Mouse (Mus musculus) embryonic facial prominence, embryonic 15.5 days (tissue): ENCODE data around the gene Prok2. TPM values are rescaled to one million over a fixed set of nuclear protein-coding genes. Genes with fewer than 3 reads are reported as not detected.

Source experiments
- ATAC-seq: fragments of 200-750 bp; cut with Nextera tagmentation; 2 replicates; pipeline ENCODE4 v1.8.0; 2017; ENCODE audit warnings: low read depth, moderate TSS enrichment; ENCODE audit not compliant: insufficient number of reproducible peaks, low FRiP score, low TSS enrichment
- H3K27ac ChIP-seq: fragments of 300-500 bp; sonication (generic); replicated peaks from 2 replicates; pipeline ENCODE4 v1.5.1; 2015; ENCODE audit warnings: mild to moderate bottlenecking, inconsistent platforms
- H3K27me3 ChIP-seq: fragments of 300-500 bp; sonication (generic); 2 replicates; pipeline ENCODE4 v1.6.1; 2015; ENCODE audit warnings: inconsistent platforms
- H3K36me3 ChIP-seq: fragments of 300-500 bp; sonication (generic); 2 replicates; pipeline ENCODE4 v1.6.1; 2015; ENCODE audit warnings: mild to moderate bottlenecking, inconsistent platforms
- H3K4me1 ChIP-seq: fragments of 300-500 bp; sonication (generic); 2 replicates; pipeline ENCODE4 v1.6.1; 2015; ENCODE audit warnings: inconsistent platforms
- H3K4me2 ChIP-seq: fragments of 300-500 bp; sonication (generic); replicated peaks from 2 replicates; pipeline ENCODE4 v1.6.1; 2015; ENCODE audit warnings: mild to moderate bottlenecking, inconsistent platforms
- H3K4me3 ChIP-seq: fragments of 300-500 bp; sonication (generic); replicated peaks from 2 replicates; pipeline ENCODE4 v1.5.1; 2015; ENCODE audit warnings: mild to moderate bottlenecking, inconsistent platforms
- H3K9ac ChIP-seq: fragments of 300-500 bp; sonication (generic); 2 replicates; pipeline ENCODE4 v1.6.1; 2015; ENCODE audit warnings: inconsistent platforms
- H3K9me3 ChIP-seq: fragments of 300-500 bp; sonication (generic); replicated peaks from 2 replicates; pipeline ENCODE4 v1.6.1; 2016; ENCODE audit warnings: inconsistent platforms
- WGBS: fragments of 180-500 bp; shearing (Covaris S2); methylation state at CpG from one replicate; pipeline ENCODE4 v1.1.7; 2015; 5-methylcytosine and 5-hydroxymethylcytosine counted together
- polyA plus RNA-seq: library from polyadenylated mRNA; unstranded; fragments of >200 nt; fragmentation: Nextera tagmentation; extraction: Ambion mirVana; gene quantifications from 2 replicates; pipeline ENCODE4 v1.2.1, GENCODE M21; 2015

The Prok2 gene
- 2.1 and 2.3 TPM in 2 replicates for polyA plus RNA-seq

DNA sequence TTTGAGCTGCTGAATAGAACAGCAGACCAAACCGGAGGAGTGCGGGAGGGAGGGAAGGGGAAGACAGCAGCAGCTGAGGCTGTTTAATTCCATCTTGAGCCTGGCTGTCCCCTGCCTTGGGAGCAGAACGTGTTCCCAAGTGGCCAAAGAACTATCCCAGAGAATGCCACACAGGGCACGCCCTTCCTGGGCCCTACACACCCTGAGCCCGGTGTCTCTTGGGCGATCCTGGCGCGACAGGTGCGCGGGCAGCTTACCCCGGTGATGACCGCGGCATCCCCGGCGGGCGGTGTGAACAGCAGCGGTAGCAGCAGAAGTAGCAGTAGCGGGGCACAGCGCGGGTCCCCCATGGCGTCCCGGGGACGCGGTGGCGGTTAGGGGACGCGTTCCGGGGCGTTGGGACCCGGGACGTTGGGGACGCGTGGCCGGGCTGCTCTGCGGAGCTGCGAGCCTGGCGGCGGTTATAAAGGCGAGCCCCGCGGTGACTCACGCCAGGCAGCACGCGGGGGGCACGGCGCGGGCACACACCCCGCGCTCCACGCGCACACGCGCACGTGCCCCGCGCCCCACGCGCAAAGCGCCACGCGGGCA is at the start of gene Prok2:
TSS of gene Prok2 (minus strand) at position 422 of the 591 bp plus-strand sequence.
- WGBS, result under 1% methylated on average over 61 of the region's 61 CpGs
- Histone ChIP-seq H3K4me2 (peak within 1 kb of the TSS; percentile 92), H3K27me3 (peaks cover 40% of the 10 kb centered on the region), H3K36me3 (no peaks in the 10 kb centered on the region), H3K9me3 (no peaks in the 10 kb centered on the region), H3K27ac (no peak within 1 kb of the TSS), H3K4me3 (peak within 1 kb of the TSS; percentile 48), H3K4me1 (peaks cover 24% of the 10 kb centered on the region), H3K9ac (peak within 1 kb of the TSS; percentile 47)
- ATAC-seq, result peak; percentile 47; the same call in 1 of the 2 replicates

DNA sequence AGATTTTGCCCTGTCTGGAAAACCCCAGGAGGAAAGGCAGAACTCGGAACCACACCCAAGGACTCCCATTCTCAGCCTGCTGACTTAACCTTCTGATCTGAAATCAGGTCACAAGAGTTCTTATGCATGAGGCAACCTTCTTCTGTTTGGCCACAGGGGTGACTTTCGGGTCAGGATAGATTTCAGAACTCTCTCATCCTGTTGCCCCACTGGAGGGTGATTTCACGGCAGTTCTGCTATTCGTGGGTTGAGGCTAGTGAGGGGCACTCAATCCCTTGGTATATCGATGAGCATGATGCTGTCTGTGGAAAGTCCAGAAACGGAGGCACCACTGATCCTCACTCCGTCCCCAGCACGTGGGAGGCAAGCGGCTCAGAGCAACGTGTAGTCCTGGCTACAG is 48.5 kb upstream of the Prok2 start:
- H3K36me3 ChIP-seq, result no peaks in the 10 kb centered on the region
- 75% methylated on average over 10 of the region's 10 CpGs for WGBS
- H3K9ac ChIP-seq, result no peak overlapping the region
- no peak overlapping the region for H3K27ac ChIP-seq
- no peaks in the 10 kb centered on the region for H3K4me1 ChIP-seq
- no peaks in the 10 kb centered on the region for H3K9me3 ChIP-seq
- no peaks in the 10 kb centered on the region for H3K27me3 ChIP-seq
- ATAC-seq, result no peak
- H3K4me2 ChIP-seq, result no peak overlapping the region
- no peak overlapping the region for H3K4me3 ChIP-seq

DNA sequence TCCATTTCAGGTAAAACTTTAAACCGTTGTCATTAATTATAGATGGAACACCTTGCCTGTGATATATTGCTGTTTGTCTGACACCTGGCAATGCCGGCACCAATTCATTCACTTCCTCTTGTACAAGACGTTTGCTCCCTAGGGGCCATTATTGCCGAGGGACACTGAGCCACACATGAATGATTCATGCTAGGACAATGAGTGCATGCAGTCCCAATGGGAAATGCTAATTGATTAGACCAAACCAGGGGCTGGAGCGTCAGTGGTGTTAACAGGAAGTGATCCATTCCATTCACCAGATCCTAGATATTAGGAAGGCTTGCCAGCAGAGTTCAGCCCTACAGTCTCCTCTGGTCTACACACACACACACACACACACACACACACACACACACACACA is 42.3 kb upstream of the Prok2 start:
- H3K4me2 ChIP-seq, result no peak overlapping the region
- ATAC-seq, result no peak
- 54% methylated on average over 5 of the region's 5 CpGs for WGBS
- no peaks in the 10 kb centered on the region for H3K36me3 ChIP-seq
- H3K4me3 ChIP-seq, result no peak overlapping the region
- no peak overlapping the region for H3K27ac ChIP-seq
- H3K4me1 ChIP-seq, result no peaks in the 10 kb centered on the region
- H3K9ac ChIP-seq, result no peak overlapping the region
- no peaks in the 10 kb centered on the region for H3K27me3 ChIP-seq
- H3K9me3 ChIP-seq, result no peaks in the 10 kb centered on the region

DNA sequence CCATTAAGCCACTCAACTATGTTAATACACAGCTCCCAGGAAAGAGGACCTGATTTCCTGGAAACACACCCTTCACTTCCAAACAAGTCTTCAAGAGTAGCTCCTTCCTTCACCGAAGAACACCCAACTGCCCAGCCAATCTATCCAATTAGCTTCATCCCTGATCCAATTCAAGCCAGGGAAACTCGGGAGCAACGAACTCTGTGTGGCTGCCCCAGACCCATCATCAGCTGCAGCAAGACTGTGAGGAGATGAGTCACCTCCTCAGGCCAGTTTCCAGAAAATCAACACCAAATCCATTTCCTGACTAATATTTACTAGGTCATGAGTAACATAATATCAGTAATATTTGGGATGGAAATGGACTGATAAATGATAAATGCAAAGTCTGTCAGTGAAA is 38.7 kb upstream of the Prok2 start:
- no peaks in the 10 kb centered on the region for H3K4me1 ChIP-seq
- no peaks in the 10 kb centered on the region for H3K9me3 ChIP-seq
- no peak for ATAC-seq
- no peak overlapping the region for H3K9ac ChIP-seq
- H3K4me2 ChIP-seq, result no peak overlapping the region
- no peak overlapping the region for H3K27ac ChIP-seq
- 77% methylated on average over 3 of the region's 3 CpGs for WGBS
- no peak overlapping the region for H3K4me3 ChIP-seq
- H3K36me3 ChIP-seq, result no peaks in the 10 kb centered on the region
- no peaks in the 10 kb centered on the region for H3K27me3 ChIP-seq

DNA sequence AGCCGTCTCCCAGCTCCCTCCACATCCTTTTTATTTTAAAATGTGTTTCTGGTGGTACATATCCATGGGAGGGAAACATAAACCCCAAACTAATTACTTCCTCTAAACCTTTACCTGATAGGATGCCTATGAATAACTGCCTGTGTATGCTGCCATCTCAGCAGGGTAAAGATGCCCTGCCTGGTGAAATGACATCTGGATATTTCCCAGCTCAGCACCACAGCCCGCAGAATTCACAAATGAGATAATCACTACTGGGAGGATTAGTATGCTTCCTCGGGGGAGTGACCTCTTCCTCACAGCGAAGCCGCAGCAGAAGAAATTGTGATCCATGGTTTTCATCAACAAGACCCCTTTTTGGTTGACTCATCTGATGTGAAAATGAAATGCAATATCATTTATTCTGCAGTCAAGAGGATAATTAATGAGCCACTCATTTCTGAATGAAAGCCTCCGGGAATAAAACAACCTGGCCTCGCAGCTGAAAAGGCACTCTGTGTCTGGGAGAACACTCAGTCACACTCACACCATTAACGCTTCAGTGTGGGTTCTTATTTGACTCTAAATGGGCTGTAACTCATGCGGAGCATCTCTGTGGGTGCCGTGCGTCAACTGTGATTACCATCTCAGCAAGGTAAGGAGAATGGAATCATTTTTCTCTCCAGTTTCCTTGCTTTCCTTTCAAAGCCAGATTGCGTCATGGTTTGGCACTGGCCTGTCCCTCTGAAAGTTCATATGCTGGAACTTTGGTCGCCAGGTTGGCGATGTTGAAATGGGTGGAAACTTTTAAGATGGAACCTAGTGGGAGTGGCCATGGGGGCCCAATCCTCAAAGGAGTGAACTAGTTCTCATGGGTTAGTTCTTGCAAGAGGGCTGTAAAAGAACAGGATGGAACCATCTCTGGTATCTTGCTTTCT is 36.1 kb upstream of the Prok2 start:
- no peaks in the 10 kb centered on the region for H3K27me3 ChIP-seq
- ATAC-seq, result no peak
- no peaks in the 10 kb centered on the region for H3K4me1 ChIP-seq
- H3K4me3 ChIP-seq, result no peak overlapping the region
- no peaks in the 10 kb centered on the region for H3K36me3 ChIP-seq
- H3K4me2 ChIP-seq, result no peak overlapping the region
- 59% methylated on average over 14 of the region's 14 CpGs for WGBS
- H3K27ac ChIP-seq, result no peak overlapping the region
- H3K9ac ChIP-seq, result no peak overlapping the region
- H3K9me3 ChIP-seq, result no peaks in the 10 kb centered on the region

DNA sequence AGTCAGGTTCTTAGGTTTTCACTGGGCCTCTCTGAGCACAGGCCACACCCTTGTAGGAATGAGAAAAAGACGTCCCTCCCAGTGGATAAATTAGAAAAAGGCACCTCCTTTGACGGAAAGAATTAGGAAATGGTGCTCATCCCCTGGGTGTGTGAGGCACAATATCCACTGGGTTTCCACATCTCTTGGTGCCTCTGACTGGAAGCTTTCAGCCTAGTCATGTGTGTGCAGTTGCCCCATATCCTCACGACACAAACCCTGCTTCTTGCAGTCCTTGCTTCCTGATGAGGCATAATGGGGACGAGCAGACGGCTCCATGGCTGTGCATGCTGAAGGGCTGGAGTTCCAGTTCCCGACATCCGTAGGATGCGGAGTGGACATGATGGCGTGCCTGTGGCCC is 29.9 kb upstream of the Prok2 start:
- no peak for ATAC-seq
- H3K27me3 ChIP-seq, result no peaks in the 10 kb centered on the region
- 71% methylated on average over 9 of the region's 9 CpGs for WGBS
- H3K4me1 ChIP-seq, result no peaks in the 10 kb centered on the region
- no peaks in the 10 kb centered on the region for H3K9me3 ChIP-seq
- H3K27ac ChIP-seq, result no peak overlapping the region
- H3K4me2 ChIP-seq, result no peak overlapping the region
- H3K4me3 ChIP-seq, result no peak overlapping the region
- H3K36me3 ChIP-seq, result no peaks in the 10 kb centered on the region
- H3K9ac ChIP-seq, result no peak overlapping the region

DNA sequence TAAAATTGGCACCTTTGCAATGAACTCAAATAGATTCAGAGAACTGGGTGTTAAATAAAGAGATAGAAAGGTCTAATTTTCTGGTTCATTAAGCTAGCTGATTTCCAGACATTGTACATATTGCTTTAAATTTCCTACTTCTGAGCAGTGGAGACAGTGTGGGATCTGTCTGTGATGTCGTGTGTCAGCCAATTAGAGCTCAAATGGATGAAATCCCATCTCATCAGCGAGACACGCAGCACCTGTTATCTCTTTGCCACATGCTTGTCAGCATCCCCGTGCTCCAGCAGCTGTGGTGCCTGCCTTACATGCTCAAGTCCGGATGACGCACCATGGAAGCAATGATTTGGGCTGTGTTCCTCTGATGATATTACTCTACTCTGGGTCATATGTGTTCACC is 25.1 kb upstream of the Prok2 start:
- H3K36me3 ChIP-seq, result no peaks in the 10 kb centered on the region
- H3K9ac ChIP-seq, result no peak overlapping the region
- ATAC-seq, result no peak
- no peak overlapping the region for H3K4me2 ChIP-seq
- H3K4me3 ChIP-seq, result no peak overlapping the region
- no peaks in the 10 kb centered on the region for H3K4me1 ChIP-seq
- H3K9me3 ChIP-seq, result no peaks in the 10 kb centered on the region
- 65% methylated on average over 6 of the region's 6 CpGs for WGBS
- no peak overlapping the region for H3K27ac ChIP-seq
- no peaks in the 10 kb centered on the region for H3K27me3 ChIP-seq

DNA sequence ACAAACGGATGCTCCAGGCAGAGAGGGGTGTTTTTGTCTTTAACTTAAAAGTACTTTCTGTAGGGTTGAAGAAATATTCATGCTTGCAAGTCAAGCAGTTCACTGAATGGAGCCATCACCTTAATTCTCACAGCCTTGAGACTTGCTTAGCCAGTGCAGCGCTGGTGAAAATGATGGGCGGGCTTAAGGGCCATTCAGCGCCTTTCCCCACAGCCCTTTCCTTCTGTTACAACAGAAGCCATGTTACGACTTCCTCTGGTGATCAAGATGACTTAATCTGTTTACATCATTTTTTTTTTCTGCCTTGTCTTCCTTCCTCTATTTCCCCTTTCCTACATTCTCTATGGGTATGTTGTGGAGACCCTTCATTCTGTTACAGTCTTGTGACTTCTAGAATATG is 20.1 kb upstream of the Prok2 start:
- no peak for ATAC-seq
- Histone ChIP-seq H3K4me2 (no peak overlapping the region), H3K4me1 (no peaks in the 10 kb centered on the region), H3K27ac (no peak overlapping the region), H3K9me3 (no peaks in the 10 kb centered on the region), H3K36me3 (no peaks in the 10 kb centered on the region), H3K27me3 (no peaks in the 10 kb centered on the region), H3K9ac (no peak overlapping the region), H3K4me3 (no peak overlapping the region)
- WGBS, result 83% methylated on average over 5 of the region's 5 CpGs

DNA sequence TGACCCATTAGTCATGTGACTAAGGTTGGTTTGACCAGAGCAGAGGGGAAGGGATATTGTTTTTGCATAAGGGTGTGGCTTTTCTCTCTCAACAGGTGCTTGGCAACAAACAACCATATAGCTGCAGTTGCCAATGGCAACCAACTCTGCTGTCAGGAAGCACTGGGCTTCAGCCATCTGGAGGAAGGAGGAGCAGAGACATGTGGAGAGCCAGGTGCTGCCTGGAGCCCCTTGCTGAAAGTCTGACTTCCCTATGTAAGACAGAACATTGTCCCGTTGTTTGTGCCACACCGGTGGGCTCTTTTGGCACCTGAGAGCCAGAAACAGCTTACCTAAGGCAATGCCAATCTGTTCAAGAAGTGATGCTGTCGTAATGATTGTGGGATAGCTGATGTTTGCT is 16.7 kb upstream of the Prok2 start:
- Histone ChIP-seq H3K4me3 (no peak overlapping the region), H3K36me3 (no peaks in the 10 kb centered on the region), H3K4me2 (no peak overlapping the region), H3K27me3 (no peaks in the 10 kb centered on the region), H3K9ac (no peak overlapping the region), H3K9me3 (no peaks in the 10 kb centered on the region), H3K27ac (no peak overlapping the region), H3K4me1 (no peaks in the 10 kb centered on the region)
- WGBS, result 74% methylated on average over 3 of the region's 3 CpGs
- ATAC-seq, result no peak

DNA sequence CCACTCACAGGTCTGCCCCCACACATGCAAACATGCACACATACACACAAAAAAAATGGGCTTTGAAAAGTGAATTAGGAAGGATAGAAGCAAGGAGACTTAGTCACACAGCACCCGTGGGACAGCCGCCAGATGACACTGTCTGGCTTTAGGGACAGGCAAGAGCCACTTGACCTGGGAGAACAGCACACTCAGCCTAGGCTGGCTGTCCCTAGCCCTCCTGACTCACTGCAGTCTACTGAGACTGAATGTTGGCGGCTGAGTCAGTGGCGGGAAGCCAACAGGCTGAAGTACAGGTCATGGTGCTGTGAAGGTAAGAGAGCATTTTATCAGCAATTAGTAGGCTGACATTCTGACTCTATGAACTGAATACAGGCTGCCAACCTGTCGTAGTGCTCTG is 8.5 kb upstream of the Prok2 start:
- no peaks in the 10 kb centered on the region for H3K36me3 ChIP-seq
- 79% methylated on average over 5 of the region's 5 CpGs for WGBS
- H3K4me3 ChIP-seq, result no peak overlapping the region
- H3K9ac ChIP-seq, result no peak overlapping the region
- no peaks in the 10 kb centered on the region; the same call in 1 of the 2 replicates for H3K27me3 ChIP-seq
- no peaks in the 10 kb centered on the region for H3K4me1 ChIP-seq
- H3K4me2 ChIP-seq, result no peak overlapping the region
- H3K27ac ChIP-seq, result no peak overlapping the region
- no peak for ATAC-seq
- no peaks in the 10 kb centered on the region for H3K9me3 ChIP-seq

DNA sequence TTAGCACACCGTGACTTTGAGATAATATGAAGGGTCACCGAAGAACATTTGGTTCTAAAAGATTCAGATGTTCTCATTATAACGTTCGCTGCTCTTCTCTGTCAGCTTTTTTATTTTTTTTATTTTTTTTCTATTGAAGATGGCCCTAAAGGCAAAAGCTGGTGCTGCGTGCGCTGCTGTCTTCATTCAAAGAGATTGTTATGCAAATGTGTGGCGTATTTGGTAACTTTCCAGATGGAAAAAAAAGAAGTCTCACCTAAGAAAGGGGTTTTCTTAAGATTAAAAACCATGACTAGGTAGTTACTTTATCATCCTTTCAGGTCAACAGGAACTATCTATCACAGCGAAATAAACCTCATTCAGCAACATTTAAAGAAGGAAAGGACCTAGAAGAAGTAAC is 6.5 kb upstream of the Prok2 start:
- H3K36me3 ChIP-seq, result no peaks in the 10 kb centered on the region
- no peak overlapping the region for H3K4me3 ChIP-seq
- H3K4me1 ChIP-seq, result 0 out of 2 replicates have a peak, but pooled peaks cover 2% of the 10 kb centered on the region
- H3K4me2 ChIP-seq, result no peak overlapping the region
- ATAC-seq, result no peak
- 77% methylated on average over 8 of the region's 8 CpGs for WGBS
- H3K27me3 ChIP-seq, result peaks cover 8% of the 10 kb centered on the region; the same call in 1 of the 2 replicates
- no peak overlapping the region for H3K9ac ChIP-seq
- H3K9me3 ChIP-seq, result no peaks in the 10 kb centered on the region
- H3K27ac ChIP-seq, result no peak overlapping the region
